Mouse (Mus musculus) ES-Bruce4 (cell line): ENCODE results near the gene Cpsf4.

ENCODE experiments used
- CTCF ChIP-seq: IDR thresholded peaks from one replicate; pipeline ENCODE4 v1.8.1; 2011; ENCODE audit warnings: low read depth, low read length
- EP300 ChIP-seq: IDR thresholded peaks from 2 replicates; pipeline ENCODE4 v1.6.1; 2011; ENCODE audit warnings: low read depth, low read length; ENCODE audit not compliant: insufficient read depth
- POLR2A ChIP-seq: IDR thresholded peaks from one replicate; pipeline ENCODE4 v1.8.1; 2011; ENCODE audit warnings: low read length; ENCODE audit not compliant: insufficient read depth

DNA sequence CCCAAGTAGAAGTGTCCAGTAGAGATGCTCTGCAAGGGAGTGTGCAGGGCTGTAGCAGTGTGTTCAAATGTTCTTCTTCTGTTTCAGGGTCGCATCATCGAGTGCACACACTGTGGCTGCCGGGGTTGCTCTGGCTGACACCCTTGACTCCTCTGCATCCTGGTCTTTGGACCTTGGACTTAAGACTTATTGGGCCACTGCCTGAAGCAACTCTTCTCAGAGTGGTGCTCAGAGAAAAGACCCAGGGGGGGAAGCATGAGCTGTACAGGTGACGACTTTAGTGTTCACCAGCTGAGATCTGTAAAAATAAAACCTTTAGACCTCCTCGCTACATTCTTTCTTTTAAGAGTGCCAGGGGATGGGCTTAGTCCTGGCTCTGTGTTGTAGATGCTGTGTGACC lies 19.3 kb upstream of the Cpsf4 start:
- TF ChIP-seq POLR2A = no peak
- TF ChIP-seq CTCF = no peak
- no peak for TF ChIP-seq EP300
